ENCODE assay signal across 9 mouse cellular contexts in the genomic region with DNA sequence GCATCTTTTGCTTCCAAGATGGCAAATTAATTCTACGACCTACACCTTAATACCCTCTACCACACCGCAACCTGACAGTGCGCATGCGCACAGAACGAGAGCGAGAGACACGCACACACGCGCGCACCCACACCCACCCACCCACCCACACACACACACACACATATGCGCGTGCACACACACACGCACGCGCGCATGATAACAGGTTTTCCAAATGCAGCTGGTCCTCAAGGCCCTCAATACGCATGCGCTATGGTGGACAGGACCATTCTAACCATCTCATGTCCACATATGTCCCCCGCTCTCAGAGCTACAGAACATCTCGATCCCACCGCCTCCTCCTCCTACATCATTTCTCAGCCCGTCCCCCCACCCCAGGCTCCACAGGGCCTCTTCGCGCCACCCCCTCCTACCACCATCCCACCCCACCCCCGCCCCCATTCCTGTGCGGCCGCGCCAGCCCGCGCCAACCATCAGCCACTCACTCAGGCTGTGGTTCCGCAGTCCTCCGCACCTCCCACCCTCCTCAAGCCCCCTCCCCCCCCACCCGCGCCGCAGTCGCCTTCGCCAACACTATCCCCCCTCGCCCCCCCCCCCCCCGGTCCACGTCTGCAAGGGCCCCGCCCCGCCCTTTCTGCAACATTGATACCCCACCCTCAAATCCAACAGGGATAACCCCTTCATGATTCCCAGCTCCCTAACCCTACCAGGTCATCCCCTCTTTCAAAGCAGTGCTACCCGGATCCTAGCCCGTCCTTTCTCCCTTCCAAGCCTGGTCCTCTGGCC. TPM values are rescaled to one million over a fixed set of nuclear protein-coding genes. Genes with fewer than 3 reads are reported as not detected.
DNase-seq lines count a peak whose midpoint lies in the region; ATAC-seq and TF ChIP-seq lines count a peak whose summit lies in the region.
"Had no signal": no experiment of that assay in that cellular context is flagged by ENCODE, and none has a peak within 500 bp of the region (broad histone marks: within the 10 kb centered on the region; RNA-seq: fewer than 3 reads in every experiment).

No protein-coding gene starts in this region.

- TF ChIP-seq POLR2A in cerebellum, adult 2 months (IDR thresholded peaks at IDR 0.05; ENCODE audit: borderline replicate concordance, insufficient read depth, low read length) = no peak

- no peak for TF ChIP-seq CTCF in cerebellum, adult 2 months (IDR thresholded peaks at IDR 0.05; ENCODE audit: borderline replicate concordance, insufficient read depth, low read depth, low read length)
- TF ChIP-seq CTCF in midbrain, postnatal 0 days (IDR thresholded peaks at IDR 0.05) = no peak

- H3K27ac ChIP-seq in heart, embryonic 13.5 days (replicated peaks) = peak overlapping the region; percentile 59
- H3K27ac ChIP-seq in cerebellum, adult 2 months (ENCODE audit: insufficient read depth, low read length) = peak overlapping the region; percentile 87
- peak overlapping the region; percentile 74 for H3K27ac ChIP-seq in midbrain, postnatal 0 days (ENCODE audit: low read depth, low read length)

- no peaks in the 10 kb centered on the region for H3K9me3 ChIP-seq in heart, embryonic 13.5 days
- H3K9me3 ChIP-seq in midbrain, postnatal 0 days (ENCODE audit: low read length) = no peaks in the 10 kb centered on the region

- H3K4me2 ChIP-seq in heart, embryonic 13.5 days = peak overlapping the region; percentile 70
- H3K4me2 ChIP-seq in midbrain, postnatal 0 days (ENCODE audit: low read depth, low read length, poor library complexity, severe bottlenecking) = peak overlapping the region; percentile 37

- H3K4me3 ChIP-seq in heart, embryonic 13.5 days = peak overlapping the region; percentile 64
- H3K4me3 ChIP-seq in cerebellum, adult 2 months (replicated peaks; ENCODE audit: insufficient read depth, low read depth, low read length) = peak overlapping the region; percentile 98
- H3K4me3 ChIP-seq in midbrain, postnatal 0 days (ENCODE audit: low read depth, low read length) = peak overlapping the region; percentile 52

- no peak for ATAC-seq in heart, embryonic 13.5 days (ENCODE audit: extremely low read depth, insufficient number of reproducible peaks, low FRiP score, low TSS enrichment)
- ATAC-seq in midbrain, postnatal 0 days (ENCODE audit: low FRiP score) = peak; percentile 73

- no peaks in the 10 kb centered on the region; the same call in 1 of the 2 replicates for H3K27me3 ChIP-seq in heart, embryonic 13.5 days (replicated peaks)
- no peaks in the 10 kb centered on the region for H3K27me3 ChIP-seq in cerebellum, adult 2 months (ENCODE audit: control insufficient read depth, insufficient read depth, low read length)
- no peaks in the 10 kb centered on the region for H3K27me3 ChIP-seq in midbrain, postnatal 0 days (ENCODE audit: insufficient read depth, low read length)

- intact Hi-C loops in heart, postnatal 14 days (cut with DNase I) = no loop called here

- peaks cover 32% of the 10 kb centered on the region for H3K36me3 ChIP-seq in heart, embryonic 13.5 days
- H3K36me3 ChIP-seq in midbrain, postnatal 0 days (ENCODE audit: insufficient read depth, low read length) = 0 out of 2 replicates have a peak, but pooled peaks cover 4% of the 10 kb centered on the region

- WGBS in heart, embryonic 13.5 days = 44% methylated on average over 22 of the region's 44 CpGs
- WGBS in cerebellum, adult 2 months = 18% methylated on average over 26 of the region's 44 CpGs
- WGBS in midbrain, postnatal 0 days = 35% methylated on average over 19 of the region's 44 CpGs

- no peak for DNase-seq in heart, postnatal 14 days
- DNase-seq in cerebellum, adult 2 months = peak; percentile 56 to 74
- DNase-seq in forelimb bud, embryonic 11.5 days (ENCODE audit: low read depth, low spot score) = peak; percentile 21
- DNase-seq in left cerebral cortex, adult 18-20 months (ENCODE audit: low spot score in 2 of 2) = peak; percentile 30
- DNase-seq in midbrain, postnatal 0 days (ENCODE audit: low spot score) = peak; percentile 86
- DNase-seq in yolk sac, embryonic 10.5 days (ENCODE audit: low spot score) = peak; percentile 2
- DNase-seq in T-cell, adult 2 months (ENCODE audit: low spot score) = no peak

- H3K9ac ChIP-seq in heart, embryonic 13.5 days = peak overlapping the region; percentile 80
- H3K9ac ChIP-seq in midbrain, postnatal 0 days (replicated peaks; ENCODE audit: low read length, poor library complexity, severe bottlenecking) = peak overlapping the region; percentile 64

- H3K4me1 ChIP-seq in heart, embryonic 13.5 days = no peaks in the 10 kb centered on the region
- H3K4me1 ChIP-seq in cerebellum, adult 2 months (ENCODE audit: control insufficient read depth, insufficient read depth, low read length) = no peaks in the 10 kb centered on the region
- no peaks in the 10 kb centered on the region for H3K4me1 ChIP-seq in midbrain, postnatal 0 days (ENCODE audit: insufficient read depth, low read length)

RNA-seq across cellular contexts. Expression of a gene that starts 1.1 kb away (rescaled TPM):
- 17.6 and 18.6 TPM in 2 replicates for polyA plus RNA-seq in heart, embryonic 13.5 days (2015; fragmentation: Nextera tagmentation; extraction: Ambion mirVana)
- 1 to 10 TPM; 1.7 to 2.5 TPM for total RNA-seq in heart, postnatal 14 days (2021)
- polyA plus RNA-seq in cerebellum, adult 2 months (2012; rRNA removed) = 79.9 and 82.8 TPM in 2 replicates
- 100 to 1,000 TPM; 147 TPM for total RNA-seq in left cerebral cortex, adult 18-20 months (2021)
- total RNA-seq in midbrain, postnatal 0 days (2014; rRNA removed) = 155 and 185 TPM in 2 replicates
- polyA plus RNA-seq in midbrain, postnatal 0 days (2015; fragmentation: Nextera tagmentation; extraction: Ambion mirVana) = 90.4 and 98.7 TPM in 2 replicates
- total RNA-seq: MEL had no signal

Comparison
In these comparisons a context has a peak if more than half of its experiments do, and no peak if none do; other contexts are left out.
1. DNase-seq: peak in cerebellum, adult 2 months (2 of 2), forelimb bud, embryonic 11.5 days (single experiment), left cerebral cortex, adult 18-20 months (2 of 2), midbrain, postnatal 0 days (single experiment) and yolk sac, embryonic 10.5 days (single experiment); none in heart, postnatal 14 days (0 of 2) and T-cell, adult 2 months (single experiment).
2. RNA of a gene that starts 1.1 kb away (total RNA-seq): 155 to 185 TPM in midbrain, postnatal 0 days and 147 TPM in left cerebral cortex, adult 18-20 months; 1.7 to 2.5 TPM in heart, postnatal 14 days; every median in the first group is over 10 times any median in the second.
3. Peak in every context shown above with its lines, with median percentiles within 50 percentile points of each other: H3K27ac ChIP-seq and H3K4me3 ChIP-seq.